Mouse (Mus musculus): ENCODE measurements around the gene Bco2.

DNA sequence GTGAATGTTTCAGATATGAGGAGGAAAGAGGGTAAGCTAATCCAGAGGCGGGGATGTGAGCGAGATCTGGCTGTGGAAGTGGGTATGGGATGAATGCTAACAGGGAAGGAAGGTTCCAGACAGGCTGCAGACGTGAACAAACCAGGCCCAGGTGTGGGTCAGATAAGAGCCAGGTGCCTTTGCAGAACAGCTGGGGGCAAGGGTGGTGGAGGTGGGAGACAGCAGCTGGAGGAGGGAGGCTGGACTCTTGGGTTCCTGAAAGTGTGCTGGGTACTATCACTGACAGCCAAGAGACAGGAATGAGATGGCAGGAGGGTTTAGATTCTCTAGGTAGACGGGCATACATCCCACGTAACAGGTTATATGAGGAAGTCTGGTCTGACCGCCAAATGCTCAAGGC lies 57.9 kb downstream of the Bco2 start:
- TF ChIP-seq CTCF (IDR thresholded peaks at IDR 0.05; ENCODE audit: low read depth) (no peak), EP300 (IDR thresholded peaks at IDR 0.05; ENCODE audit: low read depth) (no peak)

Measured in liver, embryonic 14.5 days (tissue).